Mouse (Mus musculus): ENCODE results near the gene AI413582.

- TF ChIP-seq USF2 (conservative IDR thresholded peaks at IDR 0.05; ENCODE audit: low read depth, low read length) (no peak), CTCF (conservative IDR thresholded peaks at IDR 0.05 in 1 of 2, IDR thresholded peaks at IDR 0.05 in 1 of 2; ENCODE audit: low read depth in 2 of 2, low read length in 2 of 2) (no peak), EP300 (IDR thresholded peaks at IDR 0.05; ENCODE audit: low read length) (no peak), POLR2A (IDR thresholded peaks at IDR 0.05; ENCODE audit: low read depth, low read length) (no peak)
These were observed 35.3 kb upstream of the AI413582 start for GRCm38 (mm10) chr17:27600869-27601268.
